Mouse (Mus musculus): ENCODE measurements around the gene Col11a2. TPM values are rescaled to one million over a fixed set of nuclear protein-coding genes. Genes with fewer than 3 reads are reported as not detected.
"Not testable (repeated sequence)": the region's sequence is repeated elsewhere in the genome, so short reads cannot be mapped to it uniquely, and the experiment has no call there.

The Col11a2 gene
- 1.3 and 1.4 TPM in 2 replicates for total RNA-seq (2012; rRNA removed)

DNA sequence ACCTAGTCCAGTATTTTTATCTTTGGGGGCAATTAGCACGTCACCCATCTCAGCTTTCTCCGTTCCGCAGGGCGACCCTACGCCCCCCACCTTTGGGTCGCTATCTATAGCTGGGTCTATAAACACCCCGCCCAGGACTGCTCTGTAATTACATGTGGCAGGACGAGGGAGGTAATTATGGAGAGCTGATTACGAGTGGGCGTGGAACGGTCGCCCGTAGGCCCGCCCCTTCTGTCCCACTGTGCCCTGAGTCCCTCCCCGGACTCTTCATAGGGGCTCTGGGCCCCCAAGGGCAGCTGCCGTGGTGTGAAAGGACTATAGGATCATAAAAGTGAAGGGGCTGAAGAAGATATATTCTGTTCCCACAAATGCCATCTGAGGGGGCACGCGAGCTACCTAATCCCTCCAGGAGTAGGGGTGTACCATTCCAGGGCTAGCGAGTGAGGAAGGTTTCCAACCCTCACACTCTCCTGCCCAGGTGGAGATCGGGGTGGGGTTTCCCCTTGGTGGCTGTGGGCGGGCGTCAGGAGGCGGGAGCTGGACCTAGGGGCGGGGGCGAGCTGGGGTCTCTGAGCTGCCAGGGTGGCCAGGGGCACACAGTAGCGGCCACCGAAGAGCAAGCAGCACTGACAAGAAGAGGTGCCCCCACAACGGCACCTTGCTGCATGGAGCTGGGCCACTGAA, at the start of gene Col11a2:
Col11a2 (plus strand) TSS at position 560 of the 684 bp plus-strand sequence.
- in situ Hi-C loops (cut with MboI; ENCODE audit: low sequenced_read_pairs in 2 of 2, unreplicated experiment in 2 of 2): no loop called here
- peak within 1 kb of the TSS in 1 of 2 experiments; percentile 33; a peak in 1 of 4 replicates for H3K4me3 ChIP-seq (ENCODE audit: insufficient read depth in 1 of 2, low read depth in 1 of 2, low read length in 2 of 2, poor library complexity in 1 of 2, severe bottlenecking in 1 of 2)
- no peak for TF ChIP-seq HCFC1 (IDR thresholded peaks at IDR 0.05; ENCODE audit: borderline replicate concordance, insufficient read depth, low read length)
- no peak for TF ChIP-seq CHD2 (IDR thresholded peaks at IDR 0.05; ENCODE audit: low read depth, low read length)
- TF ChIP-seq ZC3H11A (IDR thresholded peaks at IDR 0.05; ENCODE audit: borderline replicate concordance, low read depth, low read length): no peak
- TF ChIP-seq ZNF384 (IDR thresholded peaks at IDR 0.05; ENCODE audit: low read depth, low read length): no peak
- no peak for TF ChIP-seq MAFK (IDR thresholded peaks at IDR 0.05; ENCODE audit: insufficient read depth, low read depth, low read length)
- H3K27ac ChIP-seq (ENCODE audit: insufficient read depth, low read depth, low read length, poor library complexity, severe bottlenecking): no peak within 1 kb of the TSS
- no peak for DNase-seq (ENCODE audit: low read depth, low spot score)
- peaks cover 0 to 8% of the 10 kb centered on the region in 2 experiments; a peak in 1 of 4 replicates for H3K4me1 ChIP-seq (ENCODE audit: control insufficient read depth in 2 of 2, insufficient read depth in 2 of 2, low read length in 2 of 2, poor library complexity in 1 of 2)
- H3K36me3 ChIP-seq (ENCODE audit: control insufficient read depth, insufficient read depth, low read length, poor library complexity, severe bottlenecking): peaks cover 31% of the 10 kb centered on the region
- H3K9ac ChIP-seq (ENCODE audit: insufficient read depth, low read depth, low read length, poor library complexity, severe bottlenecking): 0 out of 2 replicates have a peak within 1 kb of the TSS, but pooled peaks have one; percentile 8
- H3K9me3 ChIP-seq (ENCODE audit: control insufficient read depth, insufficient read depth, low read depth, low read length): no peaks in the 10 kb centered on the region

DNA sequence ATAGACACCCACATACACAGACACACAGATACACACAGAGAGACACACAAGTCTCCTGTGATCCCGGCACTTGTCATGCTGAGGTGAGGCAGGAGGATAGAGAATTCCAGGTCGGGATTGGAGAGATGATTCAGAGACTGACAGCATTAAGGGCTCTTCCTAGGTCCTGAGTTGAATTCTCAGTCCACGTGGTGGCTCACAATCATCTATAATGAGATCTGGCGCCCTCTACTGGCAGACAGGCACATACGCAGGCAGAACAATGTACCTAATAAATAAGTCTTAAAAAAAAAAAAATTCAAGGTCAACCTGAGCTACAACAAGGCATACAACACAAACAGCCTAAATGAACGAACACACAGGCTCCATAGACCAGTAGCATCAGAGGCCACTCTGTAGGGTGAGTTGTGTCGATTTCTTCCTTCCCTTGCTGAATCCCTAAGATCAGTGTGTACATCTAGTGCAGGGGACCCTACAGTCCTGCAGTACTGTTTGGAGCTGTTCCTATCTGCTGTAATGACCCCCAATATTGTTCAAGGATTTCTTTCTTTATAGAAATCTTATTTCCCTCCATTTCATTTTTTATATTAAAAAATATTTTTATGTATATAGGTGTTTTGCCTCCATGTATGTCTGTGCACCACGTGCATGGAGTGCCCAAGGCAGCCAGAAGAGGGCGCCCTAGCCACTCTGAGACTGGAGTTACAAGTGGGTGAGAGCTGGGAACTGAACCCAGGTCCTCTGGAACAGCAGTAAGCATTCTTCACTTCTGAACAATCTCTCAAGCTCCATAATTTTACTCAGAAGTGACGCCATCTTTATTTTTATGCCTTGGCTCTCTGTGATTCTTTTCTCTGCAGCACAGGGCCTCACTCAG, 47.2 kb upstream of the Col11a2 start:
- H3K4me3 ChIP-seq (ENCODE audit: insufficient read depth in 1 of 2, low read depth in 1 of 2, low read length in 2 of 2, poor library complexity in 1 of 2, severe bottlenecking in 1 of 2): peak overlapping the region in 1 of 2 experiments; percentile 25; a peak in 1 of 4 replicates

DNA sequence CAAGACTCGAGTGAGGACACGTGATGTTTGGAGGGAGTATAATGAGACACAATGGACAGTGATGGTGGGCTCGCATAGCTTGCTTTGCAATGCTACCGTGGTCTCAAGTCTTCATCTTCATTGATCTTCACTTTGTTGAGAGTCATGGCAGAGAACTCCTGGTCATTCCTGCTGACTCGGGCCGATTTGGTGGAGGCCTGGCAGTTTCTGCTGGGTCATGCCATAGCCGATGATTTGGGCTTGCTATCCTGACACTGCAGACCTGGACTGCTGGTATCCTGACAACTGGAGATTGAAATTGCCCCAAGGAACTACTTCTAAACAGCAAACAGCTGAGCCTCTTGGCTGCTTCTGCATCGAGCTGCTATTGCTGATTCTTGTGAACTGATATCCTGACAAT, 44.3 kb upstream of the Col11a2 start:
- TF ChIP-seq CHD2 (IDR thresholded peaks at IDR 0.05; ENCODE audit: low read depth, low read length): no peak
- TF ChIP-seq ZC3H11A (IDR thresholded peaks at IDR 0.05; ENCODE audit: borderline replicate concordance, low read depth, low read length): no peak
- TF ChIP-seq HCFC1 (IDR thresholded peaks at IDR 0.05; ENCODE audit: borderline replicate concordance, insufficient read depth, low read length): no peak
- no peak for TF ChIP-seq ZNF384 (IDR thresholded peaks at IDR 0.05; ENCODE audit: low read depth, low read length)
- TF ChIP-seq MAFK (IDR thresholded peaks at IDR 0.05; ENCODE audit: insufficient read depth, low read depth, low read length): peak; percentile 52; the same call in 1 of the 2 replicates
- Histone ChIP-seq H3K9ac (ENCODE audit: insufficient read depth, low read depth, low read length, poor library complexity, severe bottlenecking) (no peak overlapping the region), H3K4me1 (ENCODE audit: control insufficient read depth in 2 of 2, insufficient read depth in 2 of 2, low read length in 2 of 2, poor library complexity in 1 of 2) (peaks cover 0 to 2% of the 10 kb centered on the region in 2 experiments; a peak in 1 of 4 replicates), H3K36me3 (ENCODE audit: control insufficient read depth, insufficient read depth, low read length, poor library complexity, severe bottlenecking) (peaks cover 3% of the 10 kb centered on the region; the same call in 1 of the 2 replicates), H3K27ac (ENCODE audit: insufficient read depth, low read depth, low read length, poor library complexity, severe bottlenecking) (no peak overlapping the region), H3K9me3 (ENCODE audit: control insufficient read depth, insufficient read depth, low read depth, low read length) (no peaks in the 10 kb centered on the region), H3K4me3 (ENCODE audit: insufficient read depth in 1 of 2, low read depth in 1 of 2, low read length in 2 of 2, poor library complexity in 1 of 2, severe bottlenecking in 1 of 2) (no peak overlapping the region)
- in situ Hi-C loops (cut with MboI; ENCODE audit: low sequenced_read_pairs in 2 of 2, unreplicated experiment in 2 of 2): no loop called here
- no peak for DNase-seq (ENCODE audit: low read depth, low spot score)

More for the DNA sequence above, 47.2 kb upstream of the Col11a2 start:
- peak; percentile 91 for DNase-seq (ENCODE audit: low read depth, low spot score)
- Histone ChIP-seq H3K9me3 (ENCODE audit: control insufficient read depth, insufficient read depth, low read depth, low read length) (no peaks in the 10 kb centered on the region), H3K36me3 (ENCODE audit: control insufficient read depth, insufficient read depth, low read length, poor library complexity, severe bottlenecking) (peaks cover 2% of the 10 kb centered on the region; the same call in 1 of the 2 replicates), H3K4me1 (ENCODE audit: control insufficient read depth in 2 of 2, insufficient read depth in 2 of 2, low read length in 2 of 2, poor library complexity in 1 of 2) (peaks cover 0 to 2% of the 10 kb centered on the region in 2 experiments; a peak in 1 of 4 replicates), H3K27ac (ENCODE audit: insufficient read depth, low read depth, low read length, poor library complexity, severe bottlenecking) (no peak overlapping the region), H3K9ac (ENCODE audit: insufficient read depth, low read depth, low read length, poor library complexity, severe bottlenecking) (peak overlapping the region; percentile 57; the same call in 1 of the 2 replicates)
- TF ChIP-seq ZNF384 (IDR thresholded peaks at IDR 0.05; ENCODE audit: low read depth, low read length): peak; percentile 97
- TF ChIP-seq MAFK (IDR thresholded peaks at IDR 0.05; ENCODE audit: insufficient read depth, low read depth, low read length): no peak
- in situ Hi-C loops (cut with MboI; ENCODE audit: low sequenced_read_pairs in 2 of 2, unreplicated experiment in 2 of 2): no loop called here

DNA sequence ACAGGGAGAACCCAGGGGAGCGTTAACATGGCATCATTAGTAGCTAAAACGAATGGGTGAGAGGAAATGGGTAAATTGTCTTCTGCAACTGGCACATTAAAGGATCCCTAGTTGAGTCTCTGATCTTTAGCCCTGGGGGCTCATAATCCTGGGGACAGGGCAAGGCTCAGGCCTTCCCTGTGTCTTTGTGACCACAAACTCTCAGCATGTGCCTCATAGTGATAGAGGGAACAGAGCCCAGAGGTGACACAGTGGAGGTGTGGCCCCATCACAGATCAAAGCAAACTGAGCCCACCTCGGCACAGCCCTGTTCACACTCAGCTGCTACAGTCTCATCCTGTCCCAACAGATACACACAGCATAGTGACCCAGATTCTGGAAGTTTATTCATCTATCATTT, 43.6 kb upstream of the Col11a2 start:
- Histone ChIP-seq H3K27ac (ENCODE audit: insufficient read depth, low read depth, low read length, poor library complexity, severe bottlenecking) (no peak overlapping the region), H3K36me3 (ENCODE audit: control insufficient read depth, insufficient read depth, low read length, poor library complexity, severe bottlenecking) (peaks cover 3% of the 10 kb centered on the region; the same call in 1 of the 2 replicates), H3K9me3 (ENCODE audit: control insufficient read depth, insufficient read depth, low read depth, low read length) (no peaks in the 10 kb centered on the region), H3K4me3 (ENCODE audit: insufficient read depth in 1 of 2, low read depth in 1 of 2, low read length in 2 of 2, poor library complexity in 1 of 2, severe bottlenecking in 1 of 2) (no peak overlapping the region), H3K4me1 (ENCODE audit: control insufficient read depth in 2 of 2, insufficient read depth in 2 of 2, low read length in 2 of 2, poor library complexity in 1 of 2) (peaks cover 0 to 2% of the 10 kb centered on the region in 2 experiments; a peak in 1 of 4 replicates), H3K9ac (ENCODE audit: insufficient read depth, low read depth, low read length, poor library complexity, severe bottlenecking) (no peak overlapping the region)
- no peak for TF ChIP-seq MAFK (IDR thresholded peaks at IDR 0.05; ENCODE audit: insufficient read depth, low read depth, low read length)
- no peak for TF ChIP-seq HCFC1 (IDR thresholded peaks at IDR 0.05; ENCODE audit: borderline replicate concordance, insufficient read depth, low read length)
- TF ChIP-seq ZNF384 (IDR thresholded peaks at IDR 0.05; ENCODE audit: low read depth, low read length): no peak
- TF ChIP-seq ZC3H11A (IDR thresholded peaks at IDR 0.05; ENCODE audit: borderline replicate concordance, low read depth, low read length): no peak
- TF ChIP-seq CHD2 (IDR thresholded peaks at IDR 0.05; ENCODE audit: low read depth, low read length): no peak
- DNase-seq (ENCODE audit: low read depth, low spot score): no peak
- in situ Hi-C loops (cut with MboI; ENCODE audit: low sequenced_read_pairs in 2 of 2, unreplicated experiment in 2 of 2): no loop called here

DNA sequence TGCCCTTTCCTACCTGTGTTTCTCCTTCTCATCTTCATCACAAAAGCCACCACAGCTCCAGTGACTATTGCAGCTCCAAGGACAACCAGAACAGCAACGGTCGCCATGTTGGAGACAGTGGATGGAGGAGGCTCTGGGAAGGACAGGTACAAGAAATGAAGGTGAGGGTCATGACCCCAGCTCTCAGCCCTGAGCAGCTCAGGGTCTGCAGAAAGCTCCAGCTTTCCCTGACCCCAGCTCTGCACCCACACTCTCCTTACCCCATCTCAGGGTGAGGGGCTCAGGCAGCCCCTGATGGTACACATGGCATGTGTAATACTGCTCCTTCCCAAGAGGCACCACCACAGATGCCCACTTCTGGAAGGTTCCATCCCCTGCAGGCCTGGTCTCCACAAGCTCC, 42.2 kb upstream of the Col11a2 start:
- in situ Hi-C loops (cut with MboI; ENCODE audit: low sequenced_read_pairs in 2 of 2, unreplicated experiment in 2 of 2); H3K27ac ChIP-seq (ENCODE audit: insufficient read depth, low read depth, low read length, poor library complexity, severe bottlenecking); H3K9me3 ChIP-seq (ENCODE audit: control insufficient read depth, insufficient read depth, low read depth, low read length); H3K36me3 ChIP-seq (ENCODE audit: control insufficient read depth, insufficient read depth, low read length, poor library complexity, severe bottlenecking); H3K9ac ChIP-seq (ENCODE audit: insufficient read depth, low read depth, low read length, poor library complexity, severe bottlenecking); DNase-seq (ENCODE audit: low read depth, low spot score); H3K4me3 ChIP-seq (ENCODE audit: insufficient read depth in 1 of 2, low read depth in 1 of 2, low read length in 2 of 2, poor library complexity in 1 of 2, severe bottlenecking in 1 of 2); H3K4me1 ChIP-seq (ENCODE audit: control insufficient read depth in 2 of 2, insufficient read depth in 2 of 2, low read length in 2 of 2, poor library complexity in 1 of 2): not testable (repeated sequence)
